Mouse (Mus musculus) cortical plate, adult 2 months (tissue): Measurements from ENCODE around the gene Srgap1. TPM values are rescaled to one million over a fixed set of nuclear protein-coding genes. Genes with fewer than 3 reads are reported as not detected.

Source experiments
- H3K27ac ChIP-seq: fragments of 200-500 bp; 2 replicates; pipeline ENCODE4 v1.5.1; 2012; ENCODE audit warnings: low read length, control low read depth, inconsistent platforms; ENCODE audit not compliant: insufficient read depth
- H3K4me1 ChIP-seq: fragments of 200-500 bp; 2 replicates; pipeline ENCODE4 v1.6.1; 2011; ENCODE audit warnings: low read length; ENCODE audit not compliant: control insufficient read depth, insufficient read depth
- H3K4me3 ChIP-seq: fragments of 200-500 bp; 2 replicates; pipeline ENCODE4 v1.5.1; 2011; ENCODE audit warnings: mild to moderate bottlenecking, low read length, control low read depth; ENCODE audit not compliant: insufficient read depth
- CTCF ChIP-seq: fragments of 200-500 bp; IDR thresholded peaks from 2 replicates; pipeline ENCODE4 v1.5.1; 2011; ENCODE audit warnings: mild to moderate bottlenecking, control low read depth, low read length; ENCODE audit not compliant: insufficient read depth; ENCODE audit errors: extremely low read depth
- POLR2A ChIP-seq: fragments of 200-500 bp; IDR thresholded peaks from 2 replicates; pipeline ENCODE4 v1.6.1; 2011; ENCODE audit warnings: mild to moderate bottlenecking, low read length, control low read depth; ENCODE audit not compliant: insufficient read depth; ENCODE audit errors: extremely low read depth
- polyA plus RNA-seq: library from polyadenylated mRNA; depleted of rRNA; stranded (reverse); fragments of >200 nt; gene quantifications from 2 replicates; pipeline ENCODE4 v1.2.3, GENCODE M21; 2012; rRNA removed

The Srgap1 gene
- polyA plus RNA-seq, result 6.1 and 8.4 TPM in 2 replicates

DNA sequence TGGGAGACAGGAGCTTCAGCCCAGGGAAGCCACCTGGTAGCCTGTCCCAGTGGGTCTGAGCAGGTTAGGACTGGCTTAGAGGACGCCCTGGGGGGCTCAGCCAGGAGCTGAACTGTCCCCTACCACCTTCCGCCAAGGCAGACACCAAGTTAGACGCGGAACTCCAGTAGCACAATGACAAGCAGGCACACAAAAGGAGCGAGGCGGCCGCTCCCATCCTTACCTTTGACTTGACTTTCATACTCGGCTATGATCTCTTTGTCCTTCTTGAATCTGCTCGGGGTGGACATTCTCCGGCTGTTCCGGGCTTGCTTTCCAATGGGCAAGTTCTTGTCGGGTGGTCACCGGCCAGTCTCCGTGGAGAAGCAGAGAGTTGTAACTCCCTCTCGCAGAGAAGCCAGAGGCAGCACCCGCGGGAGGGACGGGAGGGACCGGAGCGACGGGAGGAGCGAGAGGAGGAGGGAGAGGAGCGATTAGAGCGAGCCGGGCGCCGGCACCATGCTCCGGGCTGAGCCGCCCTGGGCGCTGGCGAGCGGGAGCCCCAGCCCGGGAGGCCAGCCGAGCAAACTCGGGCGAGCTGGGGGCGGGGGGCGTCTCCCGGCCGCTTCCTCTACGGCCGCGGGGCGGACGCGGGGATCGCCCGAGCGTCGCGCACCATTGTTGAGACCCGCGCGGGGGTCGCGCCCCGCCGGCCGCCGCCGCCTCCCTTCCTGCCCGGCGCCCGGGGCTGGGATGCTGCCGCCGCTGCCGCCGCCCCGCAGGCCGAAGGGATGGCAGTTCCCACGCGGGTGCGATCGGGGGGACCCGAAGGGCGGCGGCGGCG, at the start of gene Srgap1:
Srgap1 (minus strand) TSS at position 412 of the 823 bp plus-strand sequence.
- no peak within 1 kb of the TSS for H3K27ac ChIP-seq
- H3K4me3 ChIP-seq, result peak within 1 kb of the TSS; percentile 55
- TF ChIP-seq CTCF (no peak), POLR2A (no peak)
- H3K4me1 ChIP-seq, result no peaks in the 10 kb centered on the region

- Histone ChIP-seq H3K27ac (peak overlapping the region; percentile 30), H3K4me3 (peak overlapping the region; percentile 49), H3K4me1 (peaks cover 4% of the 10 kb centered on the region; the same call in 1 of the 2 replicates)
- TF ChIP-seq POLR2A (no peak), CTCF (no peak)
Observed at GRCm38 (mm10) chr10:122096462-122096979, 49.4 kb upstream of the Srgap1 start.

DNA sequence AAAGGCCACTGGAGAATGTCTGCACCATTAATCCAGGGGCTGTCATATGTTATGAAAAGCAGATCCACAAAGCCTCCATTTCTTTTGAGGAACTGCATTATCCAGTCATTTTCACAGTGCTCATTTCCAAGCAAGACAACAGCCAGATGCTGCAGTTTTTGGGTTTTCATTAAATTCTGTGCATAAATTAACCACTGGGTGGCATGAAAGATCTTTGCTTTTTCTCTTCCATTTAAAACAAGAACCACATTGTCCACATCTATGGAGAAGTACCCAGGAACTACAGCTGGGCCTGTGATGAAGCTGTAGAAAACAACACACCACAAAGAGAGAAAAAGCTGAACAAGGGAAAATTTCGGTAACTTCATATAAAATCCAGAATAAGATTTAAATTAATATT, 43.4 kb upstream of the Srgap1 start:
- Histone ChIP-seq H3K4me3 (no peak overlapping the region), H3K27ac (no peak overlapping the region), H3K4me1 (peaks cover 2% of the 10 kb centered on the region; the same call in 1 of the 2 replicates)
- no peak for TF ChIP-seq CTCF
- no peak for TF ChIP-seq POLR2A

- Histone ChIP-seq H3K4me1 (no peaks in the 10 kb centered on the region), H3K27ac (no peak overlapping the region), H3K4me3 (no peak overlapping the region)
- TF ChIP-seq CTCF, result no peak
- TF ChIP-seq POLR2A, result no peak
Observed at GRCm38 (mm10) chr10:122081352-122081751, 34.2 kb upstream of the Srgap1 start.

GRCm38 (mm10) chr10:122069153-122069552, 22.0 kb upstream of the Srgap1 start:
- Histone ChIP-seq H3K4me3 (no peak overlapping the region), H3K4me1 (no peaks in the 10 kb centered on the region), H3K27ac (no peak overlapping the region)
- TF ChIP-seq POLR2A (no peak), CTCF (0 out of 2 replicates have a peak, but pooled peaks have one; percentile 14)

- H3K4me3 ChIP-seq, result no peak overlapping the region
- no peaks in the 10 kb centered on the region for H3K4me1 ChIP-seq
- TF ChIP-seq CTCF, result no peak
- no peak for TF ChIP-seq POLR2A
- H3K27ac ChIP-seq, result no peak overlapping the region
Observed at GRCm38 (mm10) chr10:122055826-122056225, 8.7 kb upstream of the Srgap1 start.

- no peak overlapping the region for H3K27ac ChIP-seq
- peak; percentile 45; the same call in 1 of the 2 replicates for TF ChIP-seq CTCF
- no peak for TF ChIP-seq POLR2A
Observed at GRCm38 (mm10) chr10:122054535-122054934, 7.4 kb upstream of the Srgap1 start.

GRCm38 (mm10) chr10:122051831-122052230, 4.7 kb upstream of the Srgap1 start:
- H3K4me3 ChIP-seq, result no peak overlapping the region
- no peak overlapping the region for H3K27ac ChIP-seq
- H3K4me1 ChIP-seq, result no peaks in the 10 kb centered on the region
- TF ChIP-seq POLR2A (no peak), CTCF (peak; percentile 100)

More at GRCm38 (mm10) chr10:122054535-122054934, 7.4 kb upstream of the Srgap1 start:
- no peaks in the 10 kb centered on the region for H3K4me1 ChIP-seq
- H3K4me3 ChIP-seq, result no peak overlapping the region

DNA sequence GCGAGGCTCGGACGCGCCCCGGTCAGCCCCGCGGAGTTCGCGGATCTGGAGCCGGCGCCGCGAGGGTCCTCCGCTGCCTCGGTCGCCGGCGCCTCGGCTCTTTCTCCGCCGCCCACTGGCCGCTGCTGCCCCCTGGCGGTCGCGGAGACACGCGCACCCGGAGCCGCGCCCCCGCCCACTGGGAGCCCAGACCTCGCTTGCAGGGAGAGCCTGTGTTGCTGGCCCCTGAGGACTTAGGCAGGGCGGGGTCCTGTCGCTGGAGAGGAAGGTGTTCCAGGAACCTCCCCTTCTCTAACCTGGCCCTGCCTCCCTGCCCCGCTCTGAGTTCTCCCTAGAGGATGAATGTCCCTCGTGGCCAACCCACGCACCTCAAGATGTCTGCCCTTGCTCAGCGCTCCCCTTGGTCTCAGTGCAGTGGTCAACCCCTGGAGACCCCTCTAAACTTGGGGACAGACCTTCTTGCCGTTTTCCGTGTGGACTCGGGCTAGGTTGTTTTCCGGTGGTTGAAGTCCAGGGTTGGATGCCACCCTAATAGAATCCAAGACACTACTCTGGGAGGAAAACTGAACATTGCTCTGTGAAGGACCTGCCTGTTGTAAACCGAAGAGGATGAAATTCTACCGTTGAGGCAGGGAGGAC, 731 bp upstream of the Srgap1 start:
- peak overlapping the region; percentile 55 for H3K4me3 ChIP-seq
- TF ChIP-seq POLR2A (no peak), CTCF (peak; percentile 24; the same call in 1 of the 2 replicates)
- no peak overlapping the region for H3K27ac ChIP-seq
- H3K4me1 ChIP-seq, result no peaks in the 10 kb centered on the region
